Mouse (Mus musculus) spleen, postnatal 10 days (tissue): ENCODE data around the gene Lmo1.

Experiments used
- DNase-seq, 2 experiments: peaks; one replicate each; pipeline ENCODE4 v3.0.0; 2021 to 2022; ENCODE audit warnings: low spot score in 2 of 2

Lmo1 gene

DNA sequence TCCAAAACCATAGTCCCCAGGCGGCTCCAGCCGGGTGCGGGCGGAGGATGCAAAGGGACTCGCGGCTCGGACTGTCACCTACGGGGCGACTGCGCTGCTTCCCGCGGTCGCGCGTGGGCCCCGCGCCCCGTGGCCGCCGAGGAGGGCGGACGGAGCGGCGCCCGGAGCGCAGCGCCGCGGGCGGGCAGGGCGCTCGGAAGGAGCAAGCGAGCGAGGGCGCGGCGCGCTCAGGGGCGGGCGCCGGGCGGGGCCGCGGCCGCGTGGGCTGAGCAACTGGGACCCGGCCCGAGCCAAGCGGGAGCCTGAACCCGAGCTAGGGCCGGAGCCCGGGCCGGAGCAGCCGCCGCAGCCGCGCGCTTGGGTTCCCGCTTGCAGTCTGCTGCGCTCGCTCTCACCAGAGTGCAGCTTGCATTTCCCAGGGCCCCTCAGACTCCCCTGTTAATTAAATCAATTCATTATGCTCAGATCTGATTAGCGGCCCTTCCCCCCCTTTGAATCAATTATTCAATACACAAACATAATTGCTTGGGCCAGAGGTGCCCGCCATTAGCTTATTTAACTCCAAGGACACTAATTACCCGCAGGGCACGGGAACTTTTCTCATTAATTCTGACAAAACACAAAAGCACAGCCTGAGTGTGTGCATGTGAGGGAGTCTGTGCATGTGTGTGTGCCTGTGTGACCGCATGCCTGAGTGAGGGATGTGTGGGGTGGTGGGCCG, at the start of gene Lmo1:
Lmo1 (minus strand) TSS at position 259 of the 721 bp plus-strand sequence.
- DNase-seq, result no peak

GRCm38 (mm10) chr7:109221716-109222110, 46.7 kb upstream of the Lmo1 start:
- DNase-seq, result no peak

GRCm38 (mm10) chr7:109220766-109221715, 46.0 kb upstream of the Lmo1 start:
- no peak for DNase-seq

- DNase-seq, result no peak
Measured at GRCm38 (mm10) chr7:109220026-109220425, 45.0 kb upstream of the Lmo1 start.

- DNase-seq, result no peak
Measured at GRCm38 (mm10) chr7:109218977-109219271, 43.9 kb upstream of the Lmo1 start.

DNA sequence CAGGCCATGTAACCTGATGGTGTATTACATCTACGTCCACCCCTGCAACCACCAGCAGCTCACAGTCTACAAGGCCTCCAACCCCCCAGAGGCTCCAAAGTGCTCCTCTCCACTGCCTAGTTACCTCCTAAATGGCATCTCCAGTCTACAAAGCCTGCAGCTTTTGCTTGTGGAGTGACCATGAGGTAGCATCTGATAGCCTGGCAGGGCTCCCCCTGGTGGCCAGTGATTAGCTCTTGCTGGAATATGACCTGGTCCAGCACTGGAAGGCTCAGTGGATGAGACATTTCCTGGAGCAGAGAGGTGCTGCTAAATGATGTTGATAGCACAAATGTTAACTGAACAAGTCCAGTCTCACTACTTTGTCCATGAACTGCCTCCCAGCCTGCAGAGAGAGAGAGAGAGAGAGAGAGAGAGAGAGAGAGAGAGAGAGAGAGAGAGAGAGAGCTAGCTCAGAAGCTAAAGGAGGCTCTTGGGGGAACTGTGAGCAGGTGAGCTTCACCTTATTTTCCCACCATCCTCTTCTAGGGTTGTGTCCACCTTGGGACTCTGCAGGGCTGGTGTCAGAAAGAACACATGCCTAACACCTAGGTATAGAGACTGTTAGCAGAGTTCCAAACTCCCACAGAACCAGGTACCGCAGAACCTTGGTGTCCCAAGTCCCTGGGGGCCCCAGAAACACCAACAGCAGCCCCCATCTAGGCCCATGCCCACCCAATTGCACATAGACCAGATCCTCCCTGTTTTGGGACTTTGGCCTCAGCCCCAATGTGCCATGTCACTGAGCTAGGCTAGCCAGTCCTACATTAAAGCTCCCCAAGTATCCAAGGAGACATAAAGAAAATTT, 43.3 kb upstream of the Lmo1 start:
- peak; percentile 41 to 80 for DNase-seq

DNA sequence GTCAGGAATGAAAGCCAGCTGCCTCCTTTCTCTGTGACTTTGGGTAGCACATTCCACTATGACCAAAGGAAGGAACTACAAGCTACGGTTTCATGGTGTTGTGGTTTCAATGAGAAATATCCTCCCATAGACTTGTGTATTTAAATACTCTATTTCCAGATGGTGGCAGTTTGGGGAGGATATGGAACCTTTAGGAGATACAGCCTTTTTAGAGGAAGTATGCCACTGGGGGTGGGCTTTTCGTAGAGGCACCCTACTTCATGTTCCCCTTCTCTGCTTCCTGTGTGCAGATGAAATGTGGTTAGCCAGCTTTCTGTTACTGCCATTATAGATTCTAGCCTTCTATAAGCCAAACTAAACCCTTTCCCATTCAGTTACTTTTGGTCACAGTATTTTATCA, 34.8 kb upstream of the Lmo1 start:
- no peak for DNase-seq

- DNase-seq, result no peak
Measured at GRCm38 (mm10) chr7:109207811-109208210, 32.8 kb upstream of the Lmo1 start.

DNA sequence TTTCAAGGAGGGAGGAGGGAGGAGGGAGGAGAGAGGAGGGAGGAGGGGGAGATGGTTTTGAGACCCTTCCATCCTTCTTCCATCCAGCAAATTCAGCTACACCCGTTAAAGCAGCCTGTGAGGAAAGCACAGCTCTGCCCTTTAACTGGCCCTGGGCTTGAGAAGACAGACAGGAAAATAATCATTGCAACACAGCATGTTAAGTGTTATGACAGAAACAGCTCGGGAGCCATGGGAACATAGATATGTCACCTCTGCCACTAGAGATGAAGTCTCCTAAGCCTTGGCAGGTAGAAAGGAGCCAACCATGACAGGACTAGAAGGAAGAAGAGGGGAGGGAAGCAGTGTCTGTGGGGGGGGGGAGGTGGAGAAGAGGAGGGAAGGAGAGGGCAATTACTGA, 31.4 kb upstream of the Lmo1 start:
- DNase-seq, result no peak

DNA sequence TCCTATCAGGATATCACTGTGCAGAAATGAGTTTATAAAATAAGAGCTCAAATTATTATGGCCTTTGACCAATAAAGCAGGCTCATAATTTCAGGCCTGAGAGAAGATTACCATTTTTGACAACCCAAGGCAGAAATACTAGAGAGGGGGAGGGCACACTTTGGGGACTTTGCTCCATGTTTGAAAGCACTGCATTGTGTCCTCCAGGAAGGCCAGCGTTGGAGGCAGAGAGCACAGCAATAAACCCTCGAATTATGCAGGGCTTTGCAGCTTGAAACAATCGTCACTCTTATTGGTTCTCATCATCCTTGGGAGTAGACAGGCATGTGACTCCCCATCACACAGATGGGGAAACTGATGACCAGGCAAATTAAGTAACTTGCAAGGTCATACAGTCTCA, 28.1 kb upstream of the Lmo1 start:
- DNase-seq, result no peak

DNA sequence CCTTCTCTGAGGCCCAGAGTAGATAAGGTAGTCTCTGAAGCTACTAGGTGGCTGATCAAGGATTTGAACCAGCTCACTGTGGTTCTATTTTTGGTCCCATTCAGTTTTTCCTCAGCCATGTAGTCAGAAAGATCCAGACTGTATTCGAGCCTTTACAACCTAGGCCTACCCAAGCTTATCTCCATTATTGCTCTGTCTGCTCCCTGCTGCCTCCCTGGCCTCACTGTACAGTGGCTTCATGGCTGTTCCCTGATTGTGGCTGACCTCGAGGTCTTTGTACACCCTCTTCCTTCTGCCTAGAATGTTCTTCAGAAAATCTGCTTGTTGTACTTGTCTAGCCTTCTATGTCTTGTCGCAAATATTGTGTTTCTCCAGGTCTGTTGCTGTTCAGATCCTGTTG, 25.6 kb upstream of the Lmo1 start:
- no peak for DNase-seq

GRCm38 (mm10) chr7:109197161-109197650, 22.2 kb upstream of the Lmo1 start:
- no peak for DNase-seq

DNA sequence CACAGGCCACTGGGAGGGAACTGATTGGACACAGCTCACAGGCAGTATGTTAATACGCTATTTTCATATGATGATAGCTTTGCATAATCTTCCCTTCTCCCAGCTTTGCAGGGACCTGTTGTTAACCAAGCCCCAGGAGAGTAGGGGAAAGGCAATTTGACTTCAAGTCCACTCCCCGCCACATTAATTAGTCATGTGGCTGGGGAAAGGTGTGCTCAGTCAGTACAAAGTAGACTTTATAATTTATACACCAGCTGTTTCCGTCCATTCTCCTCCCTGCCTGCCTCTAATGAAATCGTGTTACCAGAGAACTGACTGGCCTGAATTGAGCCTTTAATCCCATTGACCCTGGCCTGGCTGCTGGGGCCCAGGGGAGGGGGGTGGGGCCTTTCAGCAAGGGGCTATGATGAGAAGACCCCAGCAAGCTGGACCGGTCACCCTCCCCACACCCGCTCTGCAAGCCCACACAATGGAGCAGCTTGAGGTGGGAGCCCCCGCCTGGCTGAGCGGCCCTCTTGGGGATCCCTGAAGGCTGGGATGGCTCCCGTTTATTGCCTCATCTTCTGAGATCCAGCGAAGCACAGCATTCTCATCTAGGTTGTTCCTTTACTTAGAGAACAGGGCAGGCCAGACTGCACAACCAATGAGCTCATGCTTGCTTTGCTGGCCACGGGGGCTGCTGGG, 21.5 kb upstream of the Lmo1 start:
- no peak for DNase-seq

GRCm38 (mm10) chr7:109195982-109196381, 21.0 kb upstream of the Lmo1 start:
- DNase-seq, result no peak

- DNase-seq, result no peak
Measured at GRCm38 (mm10) chr7:109194850-109195249, 19.8 kb upstream of the Lmo1 start.

- no peak for DNase-seq
Measured at GRCm38 (mm10) chr7:109187244-109188035, 12.4 kb upstream of the Lmo1 start.

- no peak for DNase-seq
Measured at GRCm38 (mm10) chr7:109185975-109186374, 11.0 kb upstream of the Lmo1 start.

DNA sequence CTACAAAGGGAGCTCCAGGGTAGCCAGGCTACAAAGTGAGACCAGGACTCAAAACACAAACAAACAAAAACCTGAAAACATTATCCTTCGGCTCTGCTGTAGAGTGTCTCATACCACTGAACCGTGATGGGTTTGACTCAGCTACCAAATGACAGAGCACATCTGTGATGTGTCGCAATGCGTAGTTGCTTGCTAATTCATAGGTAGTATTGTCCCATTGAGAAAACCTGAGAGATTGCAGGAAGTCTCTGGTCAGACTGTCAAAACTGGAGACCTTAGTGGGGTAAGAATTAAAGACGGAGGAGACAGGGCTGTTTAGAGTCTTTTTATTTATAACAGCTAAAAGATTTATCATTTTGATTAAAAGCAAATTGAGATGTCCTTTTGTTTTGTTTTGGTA, 10.6 kb upstream of the Lmo1 start:
- DNase-seq, result no peak

DNA sequence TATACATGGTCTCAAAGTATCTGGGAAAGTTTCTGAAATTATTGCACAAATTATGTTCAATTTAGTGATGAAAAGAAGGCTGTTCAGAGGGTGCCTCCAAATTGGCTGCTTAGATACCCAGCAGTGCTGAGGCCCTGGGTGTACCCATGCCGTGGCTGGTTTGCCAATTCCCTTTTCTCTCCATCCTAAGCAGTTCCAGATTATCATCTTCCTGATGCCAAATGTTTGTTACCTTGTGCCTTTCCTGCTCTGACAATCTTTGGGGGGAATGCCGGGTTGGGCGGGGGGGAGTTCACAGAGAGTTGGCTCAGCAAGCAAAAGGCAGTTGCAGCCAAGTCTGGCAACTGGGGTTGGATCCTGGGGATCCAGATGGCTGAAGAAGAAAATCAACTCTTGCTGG, 1.7 kb upstream of the Lmo1 start:
- DNase-seq, result no peak
